Mouse (Mus musculus) c-Kit-positive CD71-negative TER-119-negative erythroid progenitor cells, embryonic 14.5 days (primary cell): ENCODE measurements around the gene Olfr678.
"Not testable (repeated sequence)": the region's sequence is repeated elsewhere in the genome, so short reads cannot be mapped to it uniquely, and the experiment has no call there.

Source experiments
- DNase-seq: peaks from one replicate; pipeline ENCODE4 v3.0.0-alpha.2; 2013; ENCODE audit warnings: low read depth

Olfr678 gene

GRCm38 (mm10) chr7:105064175-105064574 is at the start of gene Olfr678:
TSS of gene Olfr678 (plus strand) at chr7:105064475.
- no peak for DNase-seq

DNA sequence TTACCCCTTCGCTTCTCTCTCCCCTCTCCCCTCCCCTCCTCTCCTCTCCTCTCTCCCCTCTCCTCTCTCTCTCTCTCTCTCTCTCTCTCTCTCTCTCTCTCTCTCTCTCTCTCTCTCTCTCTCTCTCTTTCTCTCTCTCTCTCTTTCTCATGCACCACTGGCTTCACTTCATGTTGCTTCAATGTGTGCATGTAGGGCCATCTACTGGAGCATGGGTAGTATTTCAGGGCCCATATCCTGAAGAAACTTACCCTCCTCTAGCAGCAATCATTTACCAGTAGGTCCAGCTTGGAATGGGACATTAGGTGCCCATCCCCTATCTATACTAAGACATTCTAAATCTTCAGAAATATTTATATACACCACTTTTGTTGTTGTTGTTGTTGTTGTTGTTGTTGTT is 41.7 kb upstream of the Olfr678 start:
- no peak for DNase-seq

GRCm38 (mm10) chr7:105028360-105028759 is 35.9 kb upstream of the Olfr678 start, which contains the start of gene Olfr675:
TSS of gene Olfr675 (minus strand) at chr7:105028460.
- DNase-seq: no peak

GRCm38 (mm10) chr7:105032398-105032797 is 31.9 kb upstream of the Olfr678 start, which contains the start of gene Olfr676:
TSS of gene Olfr676 (plus strand) at chr7:105032698.
- no peak for DNase-seq

GRCm38 (mm10) chr7:105033836-105034235 is 30.4 kb upstream of the Olfr678 start:
- not testable (repeated sequence) for DNase-seq

- DNase-seq: no peak
These were observed 5.3 kb upstream of the Olfr678 start for GRCm38 (mm10) chr7:105058951-105059350.

- DNase-seq: no peak
These were observed 16.6 kb downstream of the Olfr678 start, which contains the start of gene Olfr679 for GRCm38 (mm10) chr7:105080905-105081304. TSS of gene Olfr679 (plus strand) at chr7:105081205.

- not testable (repeated sequence) for DNase-seq
These were observed 28.4 kb downstream of the Olfr678 start, which contains the start of gene Olfr680-ps1 for GRCm38 (mm10) chr7:105092717-105093116. TSS of gene Olfr680-ps1 (minus strand) at chr7:105092817.

DNA sequence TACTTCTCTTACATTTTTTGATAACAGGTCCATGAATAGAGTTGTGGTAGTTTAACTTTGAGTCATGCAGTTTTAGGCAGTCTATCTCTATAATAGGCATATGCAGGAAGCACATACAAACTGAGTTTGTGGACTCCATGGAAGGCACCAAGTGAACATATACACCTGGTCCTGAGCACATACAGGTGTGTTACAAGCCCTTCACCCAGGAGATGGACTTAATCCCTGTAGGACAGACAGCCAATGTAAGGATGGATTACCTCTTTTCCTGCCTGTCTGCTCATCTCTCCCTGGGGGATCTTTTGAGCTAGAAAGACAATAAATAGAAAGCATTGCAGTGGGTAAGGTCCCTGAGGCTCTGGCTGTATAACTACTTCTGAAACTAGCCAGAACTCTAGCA is 52.3 kb downstream of the Olfr678 start, which contains the start of gene Olfr681:
Olfr681 (plus strand) TSS at position 301 of the 400 bp plus-strand sequence.
- no peak for DNase-seq
